Mouse (Mus musculus): ENCODE measurements around the gene St3gal2.

DNA sequence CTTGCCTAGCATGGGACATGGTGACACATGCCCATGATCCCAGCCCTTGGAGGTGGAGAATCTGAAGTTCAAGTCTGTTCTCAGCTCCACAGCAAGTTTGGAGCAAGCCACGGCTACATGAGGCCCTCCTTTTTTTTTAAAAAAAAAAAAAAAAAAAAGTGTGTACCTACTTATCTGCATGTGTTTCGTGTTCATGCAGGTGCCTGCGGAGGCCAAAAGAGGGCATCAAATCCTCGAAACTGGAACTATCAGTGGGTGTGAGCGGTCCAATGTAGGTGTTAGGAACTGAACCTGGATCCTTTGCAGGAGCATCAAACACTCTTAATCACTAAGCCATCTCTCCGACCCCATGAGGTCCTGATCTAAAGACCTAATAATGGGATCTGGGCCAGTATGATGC is 22.2 kb upstream of the St3gal2 start:
- no peak for TF ChIP-seq CTCF (IDR thresholded peaks at IDR 0.05; ENCODE audit: extremely low read depth, insufficient read length, insufficient replicate concordance, low read depth, low read length)
- TF ChIP-seq POLR2A (IDR thresholded peaks at IDR 0.05; ENCODE audit: low read depth, low read length) = no peak

All from small intestine, adult 2 months (tissue).